Mouse (Mus musculus) heart, postnatal 0 days (tissue): ENCODE data around the gene Cald1. TPM values are rescaled to one million over a fixed set of nuclear protein-coding genes. Genes with fewer than 3 reads are reported as not detected.

Source experiments
- ATAC-seq: fragments of 200-750 bp; cut with Nextera tagmentation; 2 replicates; pipeline ENCODE4 v1.8.0; 2017; ENCODE audit warnings: low read depth, moderate number of reproducible peaks, moderate library complexity; ENCODE audit not compliant: insufficient read depth
- DNase-seq: peaks from one replicate; pipeline ENCODE4 v3.0.0-alpha.2; 2016; ENCODE audit warnings: low spot score
- H3K27ac ChIP-seq: fragments of 300-500 bp; sonication (generic); 2 replicates; pipeline ENCODE4 v1.5.1; 2014; ENCODE audit warnings: low read depth, mild to moderate bottlenecking
- H3K27me3 ChIP-seq: fragments of 300-500 bp; sonication (generic); 2 replicates; pipeline ENCODE4 v1.6.1; 2014; ENCODE audit warnings: low read length, mixed read lengths; ENCODE audit not compliant: control insufficient read depth, insufficient read depth
- H3K36me3 ChIP-seq: fragments of 300-500 bp; sonication (generic); replicated peaks from 2 replicates; pipeline ENCODE4 v1.6.1; 2014; ENCODE audit warnings: low read length, mixed read lengths; ENCODE audit not compliant: control insufficient read depth, insufficient read depth
- H3K4me1 ChIP-seq: fragments of 300-500 bp; sonication (generic); 2 replicates; pipeline ENCODE4 v1.6.1; 2014; ENCODE audit warnings: antibody characterized with exemption; ENCODE audit not compliant: control insufficient read depth, insufficient read depth
- H3K4me2 ChIP-seq: fragments of 300-500 bp; sonication (generic); 2 replicates; pipeline ENCODE4 v1.6.1; 2014; ENCODE audit warnings: low read depth, mild to moderate bottlenecking, low read length, moderate library complexity
- H3K4me3 ChIP-seq: fragments of 300-500 bp; sonication (generic); 2 replicates; pipeline ENCODE4 v1.5.1; 2014; ENCODE audit warnings: low read depth, low read length
- H3K9ac ChIP-seq: fragments of 300-500 bp; sonication (generic); replicated peaks from 2 replicates; pipeline ENCODE4 v1.6.1; 2014; ENCODE audit warnings: low read depth, low read length, mixed read lengths
- H3K9me3 ChIP-seq: fragments of 300-500 bp; sonication (generic); replicated peaks from 2 replicates; pipeline ENCODE4 v1.6.1; 2016; ENCODE audit warnings: low read length; ENCODE audit not compliant: control insufficient read depth
- CTCF ChIP-seq: IDR thresholded peaks from 2 replicates; pipeline ENCODE4 v1.5.1; 2016; ENCODE audit warnings: antibody characterized with exemption, control low read depth, low read depth
- EP300 ChIP-seq: IDR thresholded peaks from 2 replicates; pipeline ENCODE4 v1.6.1; 2016; ENCODE audit warnings: antibody characterized with exemption, low read depth
- WGBS: fragments of 180-500 bp; shearing (Covaris S2); extraction: QIAGEN DNeasy Blood & Tissue Kit; methylation state at CpG from one replicate; pipeline ENCODE4 v1.1.7; 2014; 5-methylcytosine and 5-hydroxymethylcytosine counted together
- polyA plus RNA-seq: library from polyadenylated mRNA; unstranded; fragments of >200 nt; fragmentation: Nextera tagmentation; extraction: Ambion mirVana; gene quantifications from 2 replicates; pipeline ENCODE4 v1.2.1, GENCODE M21; 2015
- total RNA-seq: library from RNA; depleted of rRNA; stranded (reverse); fragments of >200 nt; gene quantifications from 2 replicates; pipeline ENCODE4 v1.2.3, GENCODE M21; 2014; ENCODE audit warnings: low replicate concordance

Cald1 gene
- total and polyA plus RNA-seq, 2 experiments from 2014 or later, result 56.6 to 105 TPM

DNA sequence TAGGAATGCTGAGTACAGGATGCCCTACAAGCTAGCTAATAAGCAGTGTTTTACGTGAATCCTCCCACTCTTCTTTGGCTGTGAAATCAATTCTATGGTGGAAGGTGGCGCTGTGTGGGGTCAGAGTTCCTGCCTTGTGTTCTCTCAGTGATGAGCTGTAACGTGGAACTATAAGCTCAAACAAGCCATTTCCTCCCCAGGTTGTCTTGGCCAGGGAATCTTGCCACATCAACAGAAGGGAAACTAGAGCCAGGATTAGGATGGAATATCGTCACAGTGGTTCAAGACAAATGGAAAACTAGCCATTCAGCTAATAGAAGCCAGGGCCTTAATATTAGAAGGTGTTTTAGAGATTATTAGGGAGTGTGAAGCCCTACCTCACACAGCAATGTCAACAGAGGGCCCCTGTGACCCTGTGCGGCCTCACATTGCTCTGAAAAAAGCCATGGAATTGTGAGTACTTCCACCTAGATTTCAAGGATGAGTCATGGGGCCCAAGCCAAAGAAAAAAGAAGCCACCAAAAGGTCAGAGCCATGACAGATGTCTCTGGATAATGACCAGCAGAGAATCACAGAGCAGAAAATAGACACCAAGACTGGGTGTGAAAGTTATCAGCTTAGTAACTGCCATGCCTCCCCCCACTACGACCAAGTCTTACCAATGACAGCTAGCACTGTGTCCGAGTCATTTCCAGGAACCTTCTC is 33.0 kb upstream of the Cald1 start:
- Histone ChIP-seq H3K9ac (no peak overlapping the region), H3K36me3 (no peaks in the 10 kb centered on the region), H3K4me2 (no peak overlapping the region), H3K4me3 (no peak overlapping the region), H3K27me3 (no peaks in the 10 kb centered on the region), H3K9me3 (no peaks in the 10 kb centered on the region), H3K27ac (no peak overlapping the region), H3K4me1 (no peaks in the 10 kb centered on the region)
- no peak for DNase-seq
- no peak for ATAC-seq
- TF ChIP-seq CTCF, result no peak
- WGBS, result 71% methylated on average over 7 of the region's 7 CpGs

- no peak for TF ChIP-seq CTCF
- TF ChIP-seq EP300, result no peak
- H3K27me3 ChIP-seq, result no peaks in the 10 kb centered on the region
- H3K36me3 ChIP-seq, result no peaks in the 10 kb centered on the region
- ATAC-seq, result no peak
- no peaks in the 10 kb centered on the region for H3K4me1 ChIP-seq
- no peaks in the 10 kb centered on the region for H3K9me3 ChIP-seq
- H3K27ac ChIP-seq, result no peak overlapping the region
- WGBS, result 79% methylated on average over 5 of the region's 5 CpGs
- no peak overlapping the region for H3K4me2 ChIP-seq
- no peak overlapping the region for H3K9ac ChIP-seq
- H3K4me3 ChIP-seq, result no peak overlapping the region
- no peak for DNase-seq
These were observed 31.0 kb upstream of the Cald1 start for GRCm38 (mm10) chr6:34567298-34567697.

GRCm38 (mm10) chr6:34579504-34580068 is 18.7 kb upstream of the Cald1 start:
- Histone ChIP-seq H3K9ac (no peak overlapping the region), H3K4me2 (no peak overlapping the region)

DNA sequence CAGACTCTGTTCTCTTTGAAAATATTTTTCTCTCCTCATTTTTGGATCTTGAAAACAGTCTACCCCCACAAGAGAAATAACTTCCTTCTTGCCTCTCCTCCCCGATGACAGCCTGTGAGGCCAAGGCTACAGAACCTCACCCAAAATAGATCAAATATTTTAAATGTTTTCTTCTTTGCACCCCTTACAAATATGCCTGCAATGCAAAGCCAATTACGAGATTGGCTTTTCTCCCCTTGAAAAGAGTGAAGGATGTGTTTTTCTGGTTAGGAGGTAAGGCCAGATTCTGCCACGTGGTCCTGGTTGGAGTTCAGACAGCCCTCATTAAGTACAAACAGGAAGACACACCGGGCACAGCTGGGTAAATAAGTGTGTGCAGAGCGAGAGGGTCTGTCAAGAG is 14.9 kb upstream of the Cald1 start:
- ATAC-seq, result no peak

More at GRCm38 (mm10) chr6:34579504-34580068, 18.7 kb upstream of the Cald1 start:
- Histone ChIP-seq H3K9me3 (no peaks in the 10 kb centered on the region), H3K4me1 (peaks cover 7% of the 10 kb centered on the region; the same call in 1 of the 2 replicates), H3K4me3 (no peak overlapping the region), H3K27me3 (no peaks in the 10 kb centered on the region), H3K36me3 (no peaks in the 10 kb centered on the region), H3K27ac (no peak overlapping the region)
- TF ChIP-seq CTCF, result no peak
- TF ChIP-seq EP300, result no peak
- 75% methylated on average over 6 of the region's 6 CpGs for WGBS
- no peak for ATAC-seq
- no peak for DNase-seq

GRCm38 (mm10) chr6:34588066-34588465 is 10.2 kb upstream of the Cald1 start:
- no peak for DNase-seq
- 47% methylated on average over 4 of the region's 4 CpGs for WGBS
- Histone ChIP-seq H3K36me3 (no peaks in the 10 kb centered on the region), H3K27ac (no peak overlapping the region), H3K9ac (no peak overlapping the region), H3K4me3 (no peak overlapping the region), H3K9me3 (no peaks in the 10 kb centered on the region), H3K4me2 (no peak overlapping the region), H3K4me1 (no peaks in the 10 kb centered on the region; the same call in 1 of the 2 replicates), H3K27me3 (no peaks in the 10 kb centered on the region)
- TF ChIP-seq CTCF, result no peak
- TF ChIP-seq EP300, result no peak
- ATAC-seq, result no peak

More for the DNA sequence above, 14.9 kb upstream of the Cald1 start:
- Histone ChIP-seq H3K4me3 (no peak overlapping the region), H3K4me2 (no peak overlapping the region), H3K36me3 (no peaks in the 10 kb centered on the region), H3K9me3 (no peaks in the 10 kb centered on the region), H3K4me1 (no peaks in the 10 kb centered on the region; the same call in 1 of the 2 replicates), H3K27ac (no peak overlapping the region), H3K27me3 (no peaks in the 10 kb centered on the region), H3K9ac (no peak overlapping the region)
- DNase-seq, result no peak
- WGBS, result 30% methylated on average over 5 of the region's 5 CpGs
- TF ChIP-seq CTCF (no peak), EP300 (no peak)
